ENCODE assay signal across 16 mouse cellular contexts in the genomic region with DNA sequence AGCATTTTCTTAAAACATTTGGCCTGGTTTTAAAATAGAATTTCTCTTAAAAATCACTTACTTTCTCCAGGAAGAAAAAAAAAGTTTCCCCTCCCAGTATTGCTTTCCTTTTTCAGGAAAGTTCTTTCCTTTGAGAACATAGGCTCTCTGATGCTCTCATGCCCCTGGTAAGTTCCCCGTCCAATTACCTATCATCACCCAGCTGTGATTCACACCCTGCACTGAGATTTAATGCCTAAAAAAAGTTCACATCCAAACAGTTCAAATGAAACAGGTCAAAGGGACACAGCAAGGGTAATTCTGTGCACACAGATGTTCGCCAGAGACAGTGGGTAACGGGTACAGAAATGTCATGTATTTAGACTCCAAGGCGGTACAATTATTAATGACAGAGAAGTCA.
"Had no signal": no experiment of that assay in that cellular context is flagged by ENCODE, and none has a peak within 500 bp of the region (broad histone marks: within the 10 kb centered on the region; RNA-seq: fewer than 3 reads in every experiment).

No protein-coding gene starts in this region.

- H3K27ac ChIP-seq: kidney, embryonic 15.5 days; left cerebral cortex, adult 2 months; limb, embryonic 12.5 days; liver, embryonic 13.5 days; lung, embryonic 15.5 days; macrophage; midbrain, embryonic 13.5 days; stomach, embryonic 15.5 days had no signal

- H3K4me3 ChIP-seq: kidney, embryonic 15.5 days; left cerebral cortex, adult 2 months; limb, embryonic 12.5 days; liver, embryonic 13.5 days; lung, embryonic 15.5 days; midbrain, embryonic 13.5 days; stomach, embryonic 15.5 days had no signal

- H3K9ac ChIP-seq: kidney, embryonic 15.5 days; limb, embryonic 12.5 days; liver, embryonic 13.5 days; liver, postnatal 0 days; lung, embryonic 15.5 days; midbrain, embryonic 13.5 days; stomach, embryonic 15.5 days had no signal

- H3K4me2 ChIP-seq: kidney, embryonic 15.5 days; limb, embryonic 12.5 days; liver, embryonic 13.5 days; lung, embryonic 15.5 days; midbrain, embryonic 13.5 days; stomach, embryonic 15.5 days had no signal

- DNase-seq: kidney, postnatal 25 days; liver; liver, embryonic 13.5 days; liver, postnatal 0 days; lung, postnatal 14 days; right cerebral cortex, postnatal 4 days; spleen, adult 18-20 months; thymus, postnatal 36 days had no signal

- H3K36me3 ChIP-seq: kidney, embryonic 15.5 days; limb, embryonic 12.5 days; liver, embryonic 13.5 days; lung, embryonic 15.5 days; midbrain, embryonic 13.5 days; stomach, embryonic 15.5 days had no signal

- H3K9me3 ChIP-seq: kidney, embryonic 15.5 days; limb, embryonic 12.5 days; liver, embryonic 13.5 days; lung, embryonic 15.5 days; midbrain, embryonic 13.5 days; stomach, embryonic 15.5 days had no signal

- H3K4me1 ChIP-seq: liver, embryonic 13.5 days; lung, embryonic 15.5 days; midbrain, embryonic 13.5 days; stomach, embryonic 15.5 days had no signal

- ATAC-seq: intestine, postnatal 0 days; liver, postnatal 0 days; midbrain, embryonic 13.5 days had no signal

- H3K27me3 ChIP-seq: kidney, embryonic 15.5 days; limb, embryonic 12.5 days; liver, embryonic 13.5 days; lung, embryonic 15.5 days; midbrain, embryonic 13.5 days; stomach, embryonic 15.5 days had no signal
